ENCODE assay signal across 19 mouse cellular contexts in the genomic region with DNA sequence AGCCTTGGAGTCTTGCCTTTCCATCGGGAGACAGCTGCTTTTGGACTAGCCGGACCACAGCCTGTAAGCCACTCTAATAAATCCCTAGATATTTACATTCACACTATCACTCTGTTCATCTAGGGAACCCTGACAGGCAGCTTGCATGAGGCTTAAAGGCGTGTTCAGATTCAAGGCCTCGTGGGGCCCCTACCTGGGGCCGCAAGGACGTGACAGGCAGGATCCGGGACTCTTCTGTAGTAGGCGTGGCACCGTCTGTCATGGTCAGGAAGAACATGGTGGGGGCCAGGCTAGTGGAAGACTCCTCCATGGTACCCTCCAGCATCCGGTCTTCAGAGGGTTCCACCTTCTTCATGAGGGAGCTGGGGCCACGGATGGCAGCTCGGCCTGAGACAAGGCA. TPM values are rescaled to one million over a fixed set of nuclear protein-coding genes. Genes with fewer than 3 reads are reported as not detected.
"Had no signal": no experiment of that assay in that cellular context is flagged by ENCODE, and none has a peak within 500 bp of the region (broad histone marks: within the 10 kb centered on the region; RNA-seq: fewer than 3 reads in every experiment).

No protein-coding gene starts in this region.

- H3K27ac ChIP-seq: liver, embryonic 12.5 days; liver, embryonic 14.5 days; midbrain, embryonic 10.5 days; midbrain, embryonic 13.5 days; midbrain, embryonic 15.5 days; neural tube, embryonic 13.5 days; neural tube, embryonic 15.5 days; stomach, embryonic 15.5 days; stomach, postnatal 0 days had no signal

- H3K36me3 ChIP-seq: liver, embryonic 12.5 days; stomach, embryonic 15.5 days had no signal

- H3K4me3 ChIP-seq: liver, embryonic 12.5 days; midbrain, embryonic 10.5 days; midbrain, embryonic 13.5 days; midbrain, embryonic 15.5 days; myocyte; neural tube, embryonic 13.5 days; neural tube, embryonic 15.5 days; stomach, embryonic 15.5 days had no signal

- H3K4me2 ChIP-seq: liver, embryonic 12.5 days; lung, embryonic 14.5 days; midbrain, embryonic 13.5 days; midbrain, embryonic 15.5 days; neural tube, embryonic 13.5 days; neural tube, embryonic 15.5 days; stomach, embryonic 15.5 days had no signal

- H3K9ac ChIP-seq: liver, embryonic 12.5 days; liver, embryonic 14.5 days; lung, embryonic 14.5 days; midbrain, embryonic 13.5 days; midbrain, embryonic 15.5 days; neural tube, embryonic 13.5 days; neural tube, embryonic 15.5 days; stomach, embryonic 15.5 days had no signal

- H3K9me3 ChIP-seq: midbrain, embryonic 15.5 days; neural tube, embryonic 13.5 days; neural tube, embryonic 15.5 days; stomach, embryonic 15.5 days had no signal

- H3K27me3 ChIP-seq: midbrain, embryonic 13.5 days; midbrain, embryonic 15.5 days; neural tube, embryonic 13.5 days; neural tube, embryonic 15.5 days; stomach, embryonic 15.5 days had no signal

- ATAC-seq: liver, embryonic 12.5 days; midbrain, embryonic 13.5 days; midbrain, embryonic 15.5 days had no signal

- DNase-seq: lung, adult 18-20 months; lung, embryonic 14.5 days; lung, postnatal 10 days; lung, postnatal 4 days; right cerebral cortex, postnatal 14 days; thymus, adult 2 months; thymus, postnatal 25 days; thymus, postnatal 4 days had no signal

RNA-seq across cellular contexts. Expression of a gene that starts 18.0 kb away (rescaled TPM):
- total RNA-seq: megakaryocyte-erythroid progenitor cell, adult 5-6 weeks had no signal
- polyA plus RNA-seq: lung, embryonic 14.5 days; stomach, postnatal 0 days had no signal
